Mouse (Mus musculus) CD4-positive, CD25-positive, alpha-beta regulatory T cell, adult 2 months (primary cell): ENCODE data around the gene Rbpms2.

Experiments used
- DNase-seq: peaks from one replicate; pipeline ENCODE4 v3.0.0-alpha.2; 2012; ENCODE audit warnings: low read depth, low spot score

Rbpms2 gene

DNA sequence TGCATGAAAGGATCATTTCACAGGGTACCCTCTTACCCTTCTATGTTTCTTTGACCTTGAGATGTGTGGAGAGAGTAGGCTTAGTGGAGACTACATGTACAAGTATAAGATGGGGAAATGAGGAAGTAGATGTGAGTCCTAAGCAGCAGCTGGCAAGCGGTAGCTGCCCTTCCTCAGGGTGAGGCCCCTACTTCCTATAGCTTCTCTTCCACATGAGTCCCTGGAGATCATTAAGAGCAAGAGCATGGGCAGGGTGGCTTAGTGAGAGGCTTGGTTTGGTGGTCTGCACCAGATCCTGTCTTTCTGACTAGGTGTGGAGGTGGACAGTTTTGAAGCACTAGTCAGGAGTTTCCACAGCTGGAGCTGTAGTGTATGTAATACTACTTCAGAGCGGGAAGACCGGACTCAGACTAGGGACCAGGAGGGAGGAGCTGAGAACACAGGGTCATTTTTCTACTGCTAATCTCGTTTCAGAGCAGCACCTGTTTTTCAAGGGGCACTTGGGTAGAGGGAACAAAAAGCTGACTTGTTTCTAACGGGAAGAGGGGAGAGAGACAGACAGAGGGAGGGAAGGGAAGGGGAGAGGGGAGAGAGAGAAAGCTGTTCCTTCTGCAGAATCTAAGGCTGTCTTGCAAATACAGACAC lies 63.6 kb downstream of the Rbpms2 start:
- no peak for DNase-seq

GRCm38 (mm10) chr9:65695646-65696045 lies 66.2 kb downstream of the Rbpms2 start:
- peak; percentile 32 for DNase-seq

DNA sequence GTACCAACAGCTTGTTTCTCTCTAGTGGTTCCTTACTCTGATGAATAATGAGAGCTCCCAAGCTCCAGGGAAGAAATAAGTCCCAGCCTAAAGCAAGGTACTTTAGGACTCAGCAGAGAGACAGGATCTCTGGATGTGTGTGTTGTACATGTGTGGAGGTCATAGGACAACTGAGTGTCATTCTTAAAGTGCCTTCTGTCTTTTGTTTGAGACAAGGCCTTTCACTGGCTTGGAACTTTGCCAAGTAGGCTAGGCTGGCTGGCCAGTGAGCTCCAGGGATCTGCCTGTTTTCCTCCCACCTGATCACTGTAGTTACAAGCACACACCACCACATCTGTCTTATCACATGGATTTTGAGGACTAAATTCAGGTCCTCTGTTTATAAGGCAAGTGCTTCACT lies 66.9 kb downstream of the Rbpms2 start:
- no peak for DNase-seq

DNA sequence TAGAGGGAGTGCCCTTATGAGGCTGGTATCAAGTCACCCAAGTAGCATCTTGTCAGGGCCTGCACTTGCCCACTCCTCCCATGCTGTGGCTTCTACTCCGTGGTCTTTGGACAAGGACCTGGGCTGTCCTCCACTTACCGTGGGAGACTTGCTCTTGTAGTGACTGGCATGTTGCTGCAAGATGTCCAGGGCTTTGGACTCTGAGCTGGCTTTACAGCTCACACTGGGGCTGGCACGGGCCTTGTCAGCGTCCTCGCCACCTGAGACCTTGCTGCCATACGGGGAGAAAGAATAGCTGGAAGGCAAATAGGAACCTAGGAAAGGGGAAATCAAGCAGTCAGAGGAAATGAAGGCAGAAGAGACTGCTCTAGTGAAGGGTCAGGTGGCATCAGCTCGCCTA lies 67.9 kb downstream of the Rbpms2 start:
- no peak for DNase-seq

DNA sequence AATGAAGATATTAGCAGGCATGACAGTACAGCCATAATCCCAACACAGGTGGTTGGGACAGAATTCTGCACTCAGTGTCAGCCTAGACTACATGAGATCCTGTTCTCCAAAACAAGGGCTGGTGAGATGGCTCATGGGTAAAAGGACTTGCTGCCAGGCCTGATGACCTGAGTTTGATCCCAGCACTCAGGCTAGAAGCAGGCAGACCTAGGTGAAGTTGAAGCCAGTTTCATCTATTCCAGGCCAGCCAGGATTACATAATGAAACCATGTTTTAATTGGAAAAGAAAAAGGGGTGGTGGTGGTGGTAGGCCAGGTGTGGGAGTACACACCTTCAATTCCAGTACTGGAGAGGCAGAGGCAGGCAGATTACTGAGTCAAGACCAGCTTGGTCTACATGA lies 68.5 kb downstream of the Rbpms2 start:
- DNase-seq, result no peak

- DNase-seq, result no peak
These were observed 71.1 kb downstream of the Rbpms2 start for GRCm38 (mm10) chr9:65700504-65700903.

GRCm38 (mm10) chr9:65702286-65702685 lies 72.8 kb downstream of the Rbpms2 start:
- no peak for DNase-seq

DNA sequence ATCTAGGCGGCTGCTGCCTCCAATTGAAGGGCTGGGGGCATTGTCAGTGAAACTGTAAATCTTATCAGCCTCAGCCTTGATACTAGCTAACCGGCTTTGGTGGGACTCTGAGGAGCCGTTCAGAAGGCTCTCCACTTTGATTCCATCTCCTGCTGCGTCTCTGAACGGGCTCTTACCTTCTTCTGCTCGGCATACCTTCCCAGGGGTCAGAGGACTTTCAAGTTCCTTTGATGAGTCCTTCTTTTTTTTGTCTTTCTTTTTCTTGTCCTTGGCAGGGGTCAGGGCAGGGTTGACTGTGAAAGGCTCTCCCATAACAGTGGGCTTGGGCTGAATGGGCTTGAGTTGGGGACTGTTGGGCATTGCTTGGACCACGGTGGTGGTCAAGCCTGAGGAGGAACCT lies 73.8 kb downstream of the Rbpms2 start:
- no peak for DNase-seq

GRCm38 (mm10) chr9:65703926-65704595 lies 74.6 kb downstream of the Rbpms2 start:
- no peak for DNase-seq
